Mouse (Mus musculus) naive thymus-derived CD4-positive, alpha-beta T cell, adult 2 months (primary cell): ENCODE results near the gene Foxred1.

Source experiments
- DNase-seq: peaks from one replicate; pipeline ENCODE4 v3.0.0-alpha.2; 2011; ENCODE audit warnings: low read depth

Gene Foxred1

DNA sequence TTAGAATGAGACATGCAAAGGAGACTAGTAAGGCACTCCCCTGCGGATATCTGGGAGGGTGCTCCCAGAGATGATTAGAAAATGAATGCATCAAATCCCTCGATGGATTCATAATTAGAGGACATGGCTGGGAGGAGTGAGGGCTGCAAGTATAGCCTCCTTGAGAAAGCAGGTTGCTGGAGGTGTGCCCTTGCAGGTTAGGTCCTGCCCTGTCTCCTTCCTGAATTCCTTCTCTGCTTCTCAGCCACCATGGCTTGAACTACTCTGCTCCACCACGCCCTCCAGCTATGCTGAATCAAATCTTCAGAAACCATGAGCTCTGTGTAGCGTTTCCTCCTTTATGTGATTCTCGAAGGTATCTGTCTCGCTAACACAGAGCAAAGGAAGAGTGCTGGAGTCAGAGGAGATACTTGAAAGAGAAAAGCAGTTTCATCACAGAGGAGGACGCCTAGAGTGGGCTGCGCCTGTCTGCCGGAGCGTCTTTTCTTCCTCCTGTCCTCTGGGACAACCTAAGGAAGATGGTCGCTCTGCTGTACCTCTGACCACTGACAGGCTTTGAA lies 17.8 kb downstream of the Foxred1 start:
- no peak for DNase-seq

DNA sequence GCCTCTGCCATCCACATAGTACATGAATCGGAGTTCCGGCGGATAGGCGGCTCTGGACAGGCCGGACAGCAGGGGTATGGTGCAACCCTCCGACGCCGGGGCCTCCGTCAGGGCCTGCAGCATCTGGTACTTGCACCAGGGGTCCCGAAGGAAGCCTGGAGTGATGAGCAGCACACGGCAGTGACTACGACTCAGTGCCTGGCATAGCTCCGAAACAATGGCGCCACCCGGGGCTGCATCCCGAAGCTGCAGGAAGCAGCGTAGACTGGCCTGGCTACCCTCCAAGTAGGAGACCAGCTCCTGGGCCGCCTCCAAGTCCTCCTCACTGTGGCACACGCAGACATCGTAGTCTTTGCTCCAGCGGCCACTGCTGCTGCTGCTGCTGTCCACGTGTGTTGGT lies 22.2 kb downstream of the Foxred1 start:
- no peak for DNase-seq

- no peak for DNase-seq
Measured at GRCm38 (mm10) chr9:35187351-35187903, 23.4 kb downstream of the Foxred1 start.

- no peak for DNase-seq
Measured at GRCm38 (mm10) chr9:35186430-35186829, 24.4 kb downstream of the Foxred1 start.

DNA sequence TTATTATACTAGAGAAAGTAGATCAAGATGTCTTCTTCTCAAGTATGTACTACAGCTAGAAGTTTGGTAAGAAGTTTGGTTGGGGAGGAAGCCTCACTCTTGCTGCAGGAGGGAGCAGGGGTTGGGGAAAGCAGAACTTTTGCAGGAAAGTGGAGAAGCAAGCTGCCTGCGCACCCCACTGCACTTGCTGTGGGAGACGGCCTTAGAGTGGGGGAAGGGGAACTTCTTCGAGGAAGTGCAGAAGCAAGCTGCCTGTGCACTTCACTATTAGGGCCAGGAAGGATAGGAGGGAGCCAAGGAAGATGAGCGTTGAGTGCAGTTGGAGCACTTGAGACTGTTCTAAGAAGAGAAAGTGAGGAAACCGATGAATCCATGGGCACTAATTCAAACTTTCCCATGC lies 27.5 kb downstream of the Foxred1 start:
- no peak for DNase-seq

- DNase-seq, result no peak
Measured at GRCm38 (mm10) chr9:35182832-35183231, 28.0 kb downstream of the Foxred1 start.

- no peak for DNase-seq
Measured at GRCm38 (mm10) chr9:35176124-35176659, 34.7 kb downstream of the Foxred1 start.

GRCm38 (mm10) chr9:35175251-35176123 lies 35.4 kb downstream of the Foxred1 start, which contains the start of gene Dcps:
Gene Dcps (minus strand): TSS chr9:35176061.
- peak; percentile 94 for DNase-seq

DNA sequence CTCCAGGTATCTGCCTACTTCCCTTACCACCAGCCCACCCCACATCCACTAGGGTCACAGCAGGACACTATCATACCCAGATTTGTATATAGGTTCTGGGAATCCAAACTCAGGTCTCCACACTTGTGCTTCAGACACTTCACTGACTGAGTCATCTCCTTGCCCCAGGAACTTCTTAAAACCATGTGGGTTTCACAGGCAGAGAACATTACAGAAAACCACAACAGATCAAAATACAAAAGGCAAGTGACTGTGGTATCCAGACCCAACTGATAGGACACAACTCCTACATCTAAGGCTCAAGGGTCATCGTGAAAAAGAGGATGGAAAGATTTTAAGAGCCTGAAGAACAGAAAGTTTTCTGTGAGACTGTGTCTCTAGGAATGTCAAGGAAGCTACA lies 37.5 kb downstream of the Foxred1 start:
- DNase-seq, result no peak

- no peak for DNase-seq
Measured at GRCm38 (mm10) chr9:35170071-35170470, 40.8 kb downstream of the Foxred1 start.

DNA sequence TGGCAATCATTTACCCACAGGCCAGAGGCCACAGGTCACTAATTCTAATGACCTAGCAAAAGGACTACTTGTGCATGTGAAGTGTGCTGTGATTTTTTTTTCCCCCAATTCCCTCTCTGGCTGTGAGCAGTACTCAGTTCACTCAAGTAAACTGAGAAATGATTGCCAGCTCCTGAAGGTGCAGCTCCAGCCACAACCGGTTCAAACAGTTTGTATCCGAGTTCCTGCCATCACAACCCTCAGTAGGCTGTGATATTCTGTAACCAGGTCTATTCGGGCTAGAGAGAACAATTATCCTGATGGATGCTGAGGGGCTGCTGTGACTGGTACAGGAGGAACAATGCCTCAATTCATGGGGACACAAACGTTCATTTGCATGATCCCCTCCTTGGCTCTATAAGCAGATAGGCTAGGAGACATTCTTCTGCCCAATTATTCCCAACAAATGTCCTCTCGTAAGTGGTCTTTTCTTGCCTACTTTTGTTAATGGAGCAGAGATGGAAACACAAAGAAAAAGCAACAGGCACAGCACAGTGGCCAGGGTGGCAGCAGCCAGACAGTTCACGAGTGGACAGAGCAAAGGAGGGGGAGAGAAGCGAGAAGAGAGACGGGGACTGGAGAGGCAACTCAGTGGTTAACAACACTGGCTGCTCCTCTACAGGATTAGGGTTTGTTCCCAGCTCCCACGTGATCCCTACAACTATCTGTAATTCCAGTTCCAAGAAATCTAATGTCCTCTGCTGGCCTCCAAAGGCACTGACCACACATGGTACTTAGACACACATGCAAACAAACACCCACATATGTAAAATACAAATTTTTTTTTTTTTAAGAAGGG lies 43.8 kb downstream of the Foxred1 start:
- no peak for DNase-seq

GRCm38 (mm10) chr9:35166144-35166797 lies 44.6 kb downstream of the Foxred1 start:
- peak; percentile 50 for DNase-seq

- DNase-seq, result no peak
Measured at GRCm38 (mm10) chr9:35164142-35164874, 46.5 kb downstream of the Foxred1 start.

- no peak for DNase-seq
Measured at GRCm38 (mm10) chr9:35163011-35163690, 47.7 kb downstream of the Foxred1 start.

DNA sequence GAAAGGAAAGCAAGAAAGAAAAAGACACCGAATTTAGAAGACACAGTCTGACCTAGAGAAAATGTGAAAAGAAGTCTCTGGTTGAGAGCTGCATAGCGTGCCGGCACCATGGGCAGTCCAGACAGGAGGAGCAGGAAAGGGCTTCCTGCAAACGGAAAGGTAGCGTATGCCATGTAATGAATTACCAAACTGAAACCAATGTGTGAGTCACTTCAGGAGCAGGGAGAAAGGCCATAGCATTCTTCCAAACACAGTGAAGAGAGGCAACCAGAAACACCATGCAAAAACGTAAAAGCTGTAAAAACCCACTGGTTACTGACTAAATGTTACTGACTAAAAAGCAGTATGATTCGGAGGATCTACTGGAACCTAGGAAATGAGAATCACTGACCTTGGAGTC lies 49.1 kb downstream of the Foxred1 start:
- DNase-seq, result no peak

DNA sequence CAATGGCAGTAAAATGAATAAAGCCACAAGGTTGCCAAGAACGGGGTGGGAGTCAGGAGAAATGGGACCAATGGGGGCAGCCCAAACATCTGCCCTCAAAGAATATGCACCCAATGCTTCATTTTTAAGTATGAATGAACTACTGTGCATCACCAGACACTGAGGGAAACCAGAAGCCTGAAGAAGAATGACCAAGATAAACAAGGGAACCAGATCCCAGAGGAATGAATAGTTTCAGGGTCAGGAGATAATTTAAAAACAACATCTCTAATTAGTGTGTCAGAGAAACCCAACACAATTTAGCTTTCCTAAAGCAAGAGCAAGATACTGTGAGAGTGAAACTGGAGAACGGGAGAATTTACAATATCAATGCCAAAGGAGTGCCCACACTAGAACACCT lies 50.2 kb downstream of the Foxred1 start:
- DNase-seq, result no peak

DNA sequence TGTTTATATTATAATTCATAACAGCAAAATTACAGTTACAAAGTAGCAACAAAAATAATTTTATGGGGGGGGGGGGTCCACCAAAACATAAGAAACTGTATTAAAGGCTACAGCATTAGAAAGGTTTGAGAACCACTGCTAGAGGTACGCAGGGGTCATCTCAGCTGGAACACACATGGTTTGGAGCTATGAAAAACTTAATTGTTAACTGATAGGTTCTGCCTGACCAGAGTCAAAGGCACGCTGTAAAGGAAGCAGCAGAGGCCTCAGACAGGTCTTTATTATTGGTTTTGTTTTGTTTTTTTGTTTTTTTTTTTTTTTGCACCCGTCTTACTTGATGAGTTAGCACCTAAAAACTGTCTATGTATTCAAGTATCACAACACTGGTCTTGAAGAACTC lies 52.4 kb downstream of the Foxred1 start:
- no peak for DNase-seq

GRCm38 (mm10) chr9:35156862-35157261 lies 54.0 kb downstream of the Foxred1 start:
- no peak for DNase-seq

DNA sequence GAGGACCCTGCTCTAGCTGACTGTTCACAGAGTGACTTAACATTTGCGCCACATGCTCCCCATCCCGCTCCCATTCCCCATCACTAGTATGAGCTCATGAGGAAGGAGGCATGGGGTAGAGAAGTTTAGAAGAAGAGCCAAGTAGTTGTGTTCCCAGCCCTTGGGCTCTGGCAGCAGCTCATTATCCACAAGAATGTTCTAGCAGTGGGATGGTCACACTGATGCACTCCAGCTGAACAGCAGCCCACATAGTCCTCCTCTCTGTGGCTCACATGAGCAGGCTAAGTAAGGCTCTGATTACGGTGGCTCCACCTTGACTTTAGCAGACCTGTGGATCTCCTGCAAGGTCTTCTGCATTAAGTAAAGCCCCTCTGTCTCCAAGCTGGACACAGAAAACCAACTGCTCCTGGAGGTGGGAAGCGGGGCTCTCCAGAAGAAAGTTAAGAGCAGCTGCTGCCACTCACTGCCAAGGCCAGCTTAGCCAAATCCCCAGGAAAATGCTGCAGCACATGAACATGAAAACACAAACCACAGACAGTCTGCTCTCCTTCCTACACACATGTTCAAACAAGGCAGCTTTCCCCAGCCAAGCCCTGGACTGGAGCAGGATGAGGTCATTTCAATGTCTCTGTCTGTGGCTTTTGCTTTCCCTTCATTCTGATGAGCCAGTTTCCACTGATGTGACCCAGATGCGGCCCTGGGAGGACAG lies 54.7 kb downstream of the Foxred1 start:
- no peak for DNase-seq
